ENCODE assay signal across 17 mouse cellular contexts in the genomic region with DNA sequence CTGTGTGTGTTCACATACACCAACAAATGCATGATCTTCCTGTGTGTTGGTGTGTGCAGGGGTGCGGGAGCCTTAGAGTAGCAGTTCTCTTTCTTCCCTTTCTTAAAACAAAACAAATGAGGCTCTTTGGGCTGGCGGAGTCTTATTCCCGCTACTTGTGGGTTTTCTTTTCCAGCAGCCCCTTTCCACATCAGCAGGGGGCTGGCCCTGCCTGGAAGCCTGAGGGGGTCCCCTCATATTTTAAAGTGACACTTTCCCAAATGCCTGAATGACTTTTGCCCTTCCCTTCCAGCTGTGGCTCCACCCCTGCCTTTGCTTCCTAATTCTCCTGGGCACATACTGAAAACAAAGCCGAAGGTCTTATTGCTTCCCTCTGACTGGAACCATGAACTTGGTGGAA.
DNase-seq lines count a peak whose midpoint lies in the region; ATAC-seq lines count a peak whose summit lies in the region.
"Had no signal": no experiment of that assay in that cellular context is flagged by ENCODE, and none has a peak within 500 bp of the region (broad histone marks: within the 10 kb centered on the region; RNA-seq: fewer than 3 reads in every experiment).

No protein-coding gene starts in this region.

- no peak for DNase-seq in kidney, adult 18-20 months
- DNase-seq in embryonic facial prominence, embryonic 10.5 days (ENCODE audit: low spot score), result peak; percentile 35
- DNase-seq in forelimb bud, embryonic 11.5 days (ENCODE audit: low read depth, low spot score), result peak; percentile 70
- DNase-seq in neural tube, embryonic 11.5 days (ENCODE audit: low spot score), result peak; percentile 41
- DNase-seq in heart, postnatal 25 days (ENCODE audit: low spot score), result no peak
- no peak for DNase-seq in heart, adult 9 months (ENCODE audit: low spot score in 2 of 2)
- DNase-seq: adrenal gland, postnatal 36 days; cerebellum, adult 9-11 months; heart, postnatal 14 days; kidney, postnatal 25 days; lung, embryonic 14.5 days; lung, postnatal 4 days; thymus, adult 2 months had no signal

- intact Hi-C loops in heart, postnatal 25 days (cut with DNase I), result no loop called here

- H3K36me3 ChIP-seq in kidney, embryonic 15.5 days, result no peaks in the 10 kb centered on the region
- H3K36me3 ChIP-seq in embryonic facial prominence, embryonic 10.5 days (replicated peaks), result no peaks in the 10 kb centered on the region
- no peaks in the 10 kb centered on the region for H3K36me3 ChIP-seq in neural tube, embryonic 11.5 days (ENCODE audit: control insufficient read depth, insufficient read depth, low read length)
- H3K36me3 ChIP-seq: liver, embryonic 12.5 days; midbrain, embryonic 13.5 days had no signal

- H3K4me1 ChIP-seq in kidney, embryonic 15.5 days, result peaks cover 36% of the 10 kb centered on the region
- peaks cover 65% of the 10 kb centered on the region for H3K4me1 ChIP-seq in embryonic facial prominence, embryonic 10.5 days
- peaks cover 11% of the 10 kb centered on the region for H3K4me1 ChIP-seq in neural tube, embryonic 11.5 days (ENCODE audit: control insufficient read depth, insufficient read depth, low read length)
- H3K4me1 ChIP-seq: liver, embryonic 12.5 days had no signal

- H3K9me3 ChIP-seq in kidney, embryonic 15.5 days (replicated peaks), result no peaks in the 10 kb centered on the region
- H3K9me3 ChIP-seq in embryonic facial prominence, embryonic 10.5 days, result no peaks in the 10 kb centered on the region
- no peaks in the 10 kb centered on the region for H3K9me3 ChIP-seq in neural tube, embryonic 11.5 days (ENCODE audit: control insufficient read depth, low read length)
- H3K9me3 ChIP-seq: liver, embryonic 12.5 days; midbrain, embryonic 13.5 days had no signal

- no peak overlapping the region for H3K9ac ChIP-seq in kidney, embryonic 15.5 days
- no peak overlapping the region for H3K9ac ChIP-seq in neural tube, embryonic 11.5 days (ENCODE audit: low read length)
- H3K9ac ChIP-seq: liver, embryonic 12.5 days; lung, embryonic 14.5 days; midbrain, embryonic 13.5 days had no signal

- no peak overlapping the region for H3K4me3 ChIP-seq in kidney, embryonic 15.5 days (replicated peaks)
- H3K4me3 ChIP-seq in embryonic facial prominence, embryonic 10.5 days, result no peak overlapping the region
- no peak overlapping the region for H3K4me3 ChIP-seq in neural tube, embryonic 11.5 days (ENCODE audit: low read depth, low read length)
- H3K4me3 ChIP-seq: liver, embryonic 12.5 days; midbrain, embryonic 13.5 days had no signal

- WGBS in kidney, embryonic 15.5 days, result 27% methylated on average over 4 of the region's 4 CpGs
- 62% methylated on average over 4 of the region's 4 CpGs for WGBS in embryonic facial prominence, embryonic 10.5 days
- 9% methylated on average over 4 of the region's 4 CpGs for WGBS in neural tube, embryonic 11.5 days

- peak; percentile 62 for ATAC-seq in kidney, embryonic 15.5 days (replicated peaks; ENCODE audit: low FRiP score)
- ATAC-seq in neural tube, embryonic 11.5 days (ENCODE audit: insufficient read depth, low FRiP score, low TSS enrichment), result no peak
- ATAC-seq: liver, embryonic 12.5 days; midbrain, embryonic 13.5 days had no signal

- peak overlapping the region; percentile 85 for H3K27ac ChIP-seq in kidney, embryonic 15.5 days
- peak overlapping the region; percentile 40 for H3K27ac ChIP-seq in embryonic facial prominence, embryonic 10.5 days (replicated peaks)
- no peak overlapping the region for H3K27ac ChIP-seq in neural tube, embryonic 11.5 days (ENCODE audit: low read depth, low read length)
- H3K27ac ChIP-seq: liver, embryonic 12.5 days; midbrain, embryonic 13.5 days had no signal

- peaks cover 11% of the 10 kb centered on the region for H3K27me3 ChIP-seq in kidney, embryonic 15.5 days
- peaks cover 60% of the 10 kb centered on the region for H3K27me3 ChIP-seq in embryonic facial prominence, embryonic 10.5 days (replicated peaks; ENCODE audit: low read depth, poor library complexity, severe bottlenecking)
- H3K27me3 ChIP-seq in neural tube, embryonic 11.5 days (ENCODE audit: control insufficient read depth, insufficient read depth, low read length), result no peaks in the 10 kb centered on the region

- no peak overlapping the region for H3K4me2 ChIP-seq in kidney, embryonic 15.5 days
- no peak overlapping the region for H3K4me2 ChIP-seq in neural tube, embryonic 11.5 days (ENCODE audit: low read depth)
- H3K4me2 ChIP-seq: heart, embryonic 11.5 days; liver, embryonic 12.5 days; lung, embryonic 14.5 days; midbrain, embryonic 13.5 days had no signal

Comparison
In these comparisons a context has a peak if more than half of its experiments do, and no peak if none do; other contexts are left out.
1. DNase-seq: peak in embryonic facial prominence, embryonic 10.5 days (single experiment), forelimb bud, embryonic 11.5 days (single experiment) and neural tube, embryonic 11.5 days (single experiment); none in kidney, adult 18-20 months (single experiment), heart, postnatal 25 days (single experiment) and heart, adult 9 months (0 of 2).